Comparison of ENCODE assay signal across 7 mouse cellular contexts in the genomic region with DNA sequence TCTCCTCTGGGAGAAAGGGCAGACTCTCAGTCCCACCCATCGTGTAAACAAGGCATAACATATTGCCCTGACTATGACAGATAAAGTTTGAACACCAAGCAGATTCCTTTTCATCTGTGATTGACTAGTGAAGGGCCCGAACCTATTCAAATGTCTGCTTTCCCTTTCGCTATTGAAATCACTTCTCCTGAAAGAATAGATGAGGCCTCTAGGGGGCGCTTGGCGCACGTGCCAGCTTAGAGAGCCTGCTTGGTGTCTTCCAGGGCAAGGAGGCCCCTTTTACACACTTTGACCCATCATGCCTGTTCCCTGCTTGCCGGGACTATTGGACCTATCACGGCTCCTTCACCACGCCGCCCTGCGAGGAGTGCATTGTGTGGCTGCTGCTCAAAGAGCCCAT. TPM values are rescaled to one million over a fixed set of nuclear protein-coding genes. Genes with fewer than 3 reads are reported as not detected.
DNase-seq lines count a peak whose midpoint lies in the region; ATAC-seq lines count a peak whose summit lies in the region.

No protein-coding gene starts in this region.

- intact Hi-C loops in left cerebral cortex, postnatal 25 days (cut with DNase I), result loop anchor here (2.0 to 5.0 kb wide), 2 partner anchors 191 to 373 kb away; no protein-coding TSS in a partner anchor

- no peaks in the 10 kb centered on the region for H3K4me1 ChIP-seq in hindbrain, embryonic 15.5 days (replicated peaks)
- H3K4me1 ChIP-seq in midbrain, embryonic 11.5 days (ENCODE audit: control insufficient read depth, insufficient read depth, low read length), result no peaks in the 10 kb centered on the region

- H3K9ac ChIP-seq in hindbrain, embryonic 15.5 days, result no peak overlapping the region
- no peak overlapping the region for H3K9ac ChIP-seq in midbrain, embryonic 11.5 days (ENCODE audit: low read length)

- H3K4me2 ChIP-seq in hindbrain, embryonic 15.5 days, result peak overlapping the region; percentile 15; the same call in 1 of the 2 replicates
- H3K4me2 ChIP-seq in midbrain, embryonic 11.5 days, result no peak overlapping the region

- H3K9me3 ChIP-seq in hindbrain, embryonic 15.5 days, result no peaks in the 10 kb centered on the region
- no peaks in the 10 kb centered on the region for H3K9me3 ChIP-seq in midbrain, embryonic 11.5 days (ENCODE audit: control insufficient read depth, low read length)

- ATAC-seq in hindbrain, embryonic 15.5 days (ENCODE audit: low FRiP score, low read depth), result peak; percentile 63; the same call in 1 of the 2 replicates
- ATAC-seq in midbrain, embryonic 11.5 days (ENCODE audit: low FRiP score), result peak; percentile 83

- WGBS in hindbrain, embryonic 15.5 days, result 20% methylated on average over 11 of the region's 11 CpGs
- 29% methylated on average over 11 of the region's 11 CpGs for WGBS in midbrain, embryonic 11.5 days

- no peak overlapping the region for H3K27ac ChIP-seq in hindbrain, embryonic 15.5 days (replicated peaks)
- no peak overlapping the region for H3K27ac ChIP-seq in midbrain, embryonic 11.5 days (ENCODE audit: low read depth, low read length)

- H3K36me3 ChIP-seq in hindbrain, embryonic 15.5 days, result no peaks in the 10 kb centered on the region
- no peaks in the 10 kb centered on the region for H3K36me3 ChIP-seq in midbrain, embryonic 11.5 days (ENCODE audit: control insufficient read depth, insufficient read depth, low read length)

- DNase-seq in ZHBTc4 (ENCODE audit: low read depth, low spot score), result peak; percentile 89
- peak; percentile 35 for DNase-seq in cerebellum, adult 9-11 months
- peak; percentile 42 to 52 for DNase-seq in frontal cortex, postnatal 25 days (ENCODE audit: low spot score in 2 of 2)
- peak; percentile 52 to 62 for DNase-seq in left cerebral cortex, postnatal 25 days (ENCODE audit: low spot score in 2 of 2)
- peak; percentile 96 for DNase-seq in midbrain, embryonic 11.5 days (ENCODE audit: low spot score, missing footprints)
- peak; percentile 60 for DNase-seq in right cerebral cortex, postnatal 4 days

- no peak overlapping the region for H3K4me3 ChIP-seq in hindbrain, embryonic 15.5 days
- H3K4me3 ChIP-seq in midbrain, embryonic 11.5 days (ENCODE audit: low read depth, low read length), result no peak overlapping the region

- H3K27me3 ChIP-seq in hindbrain, embryonic 15.5 days, result no peaks in the 10 kb centered on the region
- H3K27me3 ChIP-seq in midbrain, embryonic 11.5 days (ENCODE audit: control insufficient read depth, insufficient read depth, low read length), result no peaks in the 10 kb centered on the region

RNA-seq across cellular contexts. Expression of gene Car3, which starts 6.5 kb away (rescaled TPM):
- 1.9 and 2.1 TPM in 2 replicates for polyA plus RNA-seq in hindbrain, embryonic 15.5 days (2015; fragmentation: Nextera tagmentation; extraction: Ambion mirVana)
- total RNA-seq in left cerebral cortex, postnatal 25 days (2021), result 1 to 10 TPM; 1.1 TPM
- 3.5 and 3.9 TPM in 2 replicates for polyA plus RNA-seq in midbrain, embryonic 11.5 days (2014; fragmentation: Nextera tagmentation; extraction: Ambion mirVana)

RNA-seq across cellular contexts. Expression of gene Car2, which starts 16.3 kb away (rescaled TPM):
- polyA plus RNA-seq in hindbrain, embryonic 15.5 days (2015; fragmentation: Nextera tagmentation; extraction: Ambion mirVana), result 43.2 and 43.5 TPM in 2 replicates
- total RNA-seq in left cerebral cortex, postnatal 25 days (2021), result 10 to 100 TPM; 92.6 to 97.8 TPM
- 108 and 118 TPM in 2 replicates for polyA plus RNA-seq in midbrain, embryonic 11.5 days (2014; fragmentation: Nextera tagmentation; extraction: Ambion mirVana)

Comparison
In these comparisons a context has a peak if more than half of its experiments do, and no peak if none do; other contexts are left out.
1. DNase-seq: peak in every context shown above with its lines; median percentile 96 in midbrain, embryonic 11.5 days; 89 in ZHBTc4; 60 in right cerebral cortex, postnatal 4 days; 57 in left cerebral cortex, postnatal 25 days; 47 in frontal cortex, postnatal 25 days; 35 in cerebellum, adult 9-11 months.